Mouse (Mus musculus) Muller cell, postnatal 12 days (primary cell): Measurements from ENCODE around the gene Lypla2.
"Not testable (repeated sequence)": the region's sequence is repeated elsewhere in the genome, so short reads cannot be mapped to it uniquely, and the experiment has no call there.

Source experiments
- DNase-seq: peaks from one replicate; pipeline ENCODE4 v3.0.0-alpha.2; 2015; ENCODE audit errors: inconsistent ontology term

Lypla2 gene

DNA sequence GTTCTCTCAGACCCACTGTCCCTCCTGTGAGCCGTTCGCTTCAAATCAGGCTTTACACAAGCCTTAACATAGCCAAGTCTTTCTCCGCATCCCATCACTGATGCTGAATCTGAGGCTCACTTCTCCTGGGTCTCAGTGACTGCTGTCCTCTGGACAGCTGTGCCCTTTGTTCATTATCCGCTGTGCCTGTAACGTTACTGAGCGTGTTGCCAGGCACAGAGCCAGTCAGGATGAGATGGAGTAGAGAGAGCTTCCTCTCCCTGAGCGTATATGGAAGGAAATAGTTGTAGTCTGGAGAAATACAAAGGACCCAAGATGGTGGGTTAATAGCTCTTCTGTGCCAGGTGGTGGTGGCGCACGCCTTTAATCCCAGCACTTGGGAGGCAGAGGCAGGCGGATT is 23.0 kb downstream of the Lypla2 start:
- no peak for DNase-seq

GRCm38 (mm10) chr4:135948142-135948541 is 24.3 kb downstream of the Lypla2 start:
- no peak for DNase-seq

GRCm38 (mm10) chr4:135946659-135947301 is 25.6 kb downstream of the Lypla2 start:
- DNase-seq = peak; percentile 86

DNA sequence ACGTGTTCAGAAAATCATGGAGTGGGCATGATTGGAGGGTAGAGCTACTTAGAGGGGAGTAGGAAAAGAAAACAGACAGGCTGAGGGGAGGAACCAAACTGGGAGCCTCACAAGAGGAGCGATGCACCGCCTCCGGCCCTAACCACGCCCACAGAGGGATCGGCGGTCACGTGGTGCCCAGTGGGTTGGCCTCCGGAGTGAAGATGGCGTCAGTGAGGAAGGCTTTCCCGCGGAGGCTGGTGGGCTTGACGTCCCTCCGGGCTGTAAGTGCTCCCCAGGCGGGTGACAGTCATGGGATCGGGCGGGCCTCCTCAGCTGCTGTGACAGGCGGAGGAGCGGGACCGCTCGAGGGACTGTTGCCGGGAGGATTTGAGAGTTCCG is 26.2 kb downstream of the Lypla2 start, which contains the start of gene Hmgcl:
Hmgcl (plus strand) TSS at position 171 of the 381 bp plus-strand sequence.
- peak; percentile 96 for DNase-seq

DNA sequence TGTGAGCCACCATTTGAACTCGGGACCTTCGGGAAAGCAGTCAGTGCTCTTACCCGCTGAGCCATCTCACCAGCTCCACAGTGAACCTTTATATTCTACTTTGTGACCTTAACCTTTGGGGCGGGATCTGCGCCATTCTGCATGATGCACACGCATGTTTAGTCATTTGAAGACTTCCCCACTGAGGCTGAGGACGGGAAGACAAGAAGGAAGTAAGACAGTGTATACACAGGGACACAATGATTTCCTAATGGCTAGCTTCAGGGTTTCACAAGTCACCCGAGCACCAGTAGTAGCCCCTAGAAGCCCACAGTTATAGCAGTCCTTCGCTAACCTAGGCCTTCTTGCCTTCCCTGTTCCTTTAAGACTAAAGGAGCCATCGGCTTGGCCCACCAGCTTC is 26.7 kb downstream of the Lypla2 start:
- no peak for DNase-seq

GRCm38 (mm10) chr4:135943389-135943788 is 29.0 kb downstream of the Lypla2 start:
- no peak for DNase-seq

GRCm38 (mm10) chr4:135942193-135942592 is 30.2 kb downstream of the Lypla2 start:
- no peak for DNase-seq

- not testable (repeated sequence) for DNase-seq
These were observed 31.4 kb downstream of the Lypla2 start for GRCm38 (mm10) chr4:135941026-135941425.

GRCm38 (mm10) chr4:135938858-135939257 is 33.6 kb downstream of the Lypla2 start:
- no peak for DNase-seq

- DNase-seq = no peak
These were observed 36.9 kb downstream of the Lypla2 start for GRCm38 (mm10) chr4:135935502-135935901.

DNA sequence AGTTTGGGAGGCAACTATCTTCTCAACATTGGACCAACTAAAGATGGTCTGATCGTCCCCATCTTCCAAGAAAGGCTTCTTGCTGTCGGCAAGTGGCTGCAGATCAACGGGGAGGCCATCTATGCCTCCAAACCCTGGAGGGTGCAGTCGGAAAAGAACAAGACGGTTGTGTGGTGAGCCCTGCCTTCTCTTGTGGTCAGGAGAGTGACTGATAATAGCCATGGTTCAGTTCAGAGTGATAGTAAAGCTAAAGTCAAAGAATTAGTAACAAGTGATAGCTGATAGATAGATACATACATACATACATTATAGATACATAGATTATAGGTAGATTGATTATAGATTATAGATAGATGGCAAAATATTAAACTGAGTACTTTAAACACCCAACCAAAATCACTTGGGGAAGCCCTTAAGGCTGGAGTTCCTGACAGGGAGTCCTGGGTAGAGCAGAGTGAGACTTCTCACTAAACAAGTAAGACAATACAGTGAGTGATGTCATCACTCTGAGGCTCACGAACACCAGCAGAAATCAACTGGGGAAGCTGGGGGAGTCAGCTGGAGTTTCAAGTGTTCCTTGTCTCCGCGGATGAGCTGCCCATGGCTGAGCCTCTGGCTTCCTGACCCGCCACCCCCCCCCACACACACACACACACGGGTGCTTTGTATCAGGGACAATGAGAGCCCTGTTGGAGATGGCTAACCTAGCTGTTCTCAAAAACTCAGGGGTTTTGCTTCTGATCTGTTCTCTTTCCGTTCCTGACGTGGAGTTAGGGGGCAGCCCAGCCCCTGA is 37.5 kb downstream of the Lypla2 start:
- DNase-seq = peak; percentile 73

- DNase-seq = no peak
These were observed 40.6 kb downstream of the Lypla2 start for GRCm38 (mm10) chr4:135931832-135932231.

DNA sequence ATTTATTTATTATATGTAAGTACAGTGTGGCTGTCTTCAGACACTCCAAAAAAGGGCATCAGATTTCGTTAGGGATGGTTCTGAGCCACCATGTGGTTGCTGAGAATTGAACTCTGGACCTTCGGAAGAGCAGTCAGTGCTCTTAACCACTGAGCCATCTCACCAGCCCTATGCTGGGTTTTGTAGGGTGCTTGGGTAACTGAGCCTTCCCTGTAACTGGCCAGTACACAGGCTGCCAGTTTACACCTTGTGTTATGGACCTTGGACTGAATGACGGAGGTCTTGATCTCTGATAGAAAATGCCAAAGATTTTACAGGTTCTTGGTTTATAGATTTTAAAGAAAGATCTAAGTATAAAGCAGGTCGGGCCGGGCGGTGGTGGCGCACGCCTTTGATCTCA is 42.2 kb downstream of the Lypla2 start:
- no peak for DNase-seq

GRCm38 (mm10) chr4:135929828-135930227 is 42.6 kb downstream of the Lypla2 start:
- DNase-seq = no peak

DNA sequence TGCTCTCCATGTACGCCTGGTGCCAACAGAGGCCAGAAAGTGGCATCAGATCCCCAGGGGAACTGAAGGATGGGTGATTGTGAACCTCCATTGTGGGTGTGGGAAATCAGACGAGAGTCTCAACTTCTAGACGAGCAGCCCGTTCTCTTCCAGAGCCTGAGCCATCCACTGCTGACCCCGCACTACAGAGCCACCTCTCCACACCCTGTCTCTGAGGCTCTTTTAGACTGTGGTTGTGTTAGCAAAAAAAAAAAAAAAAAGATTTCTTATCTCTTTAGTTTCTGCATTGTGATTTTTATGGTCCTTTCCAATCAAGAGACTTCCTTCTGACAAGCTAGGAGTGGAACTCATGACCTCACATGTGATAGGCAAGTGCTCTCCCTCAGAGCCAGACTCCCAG is 43.0 kb downstream of the Lypla2 start:
- DNase-seq = no peak

- DNase-seq = no peak
These were observed 44.0 kb downstream of the Lypla2 start for GRCm38 (mm10) chr4:135928376-135928775.

GRCm38 (mm10) chr4:135926861-135927260 is 45.6 kb downstream of the Lypla2 start:
- no peak for DNase-seq

DNA sequence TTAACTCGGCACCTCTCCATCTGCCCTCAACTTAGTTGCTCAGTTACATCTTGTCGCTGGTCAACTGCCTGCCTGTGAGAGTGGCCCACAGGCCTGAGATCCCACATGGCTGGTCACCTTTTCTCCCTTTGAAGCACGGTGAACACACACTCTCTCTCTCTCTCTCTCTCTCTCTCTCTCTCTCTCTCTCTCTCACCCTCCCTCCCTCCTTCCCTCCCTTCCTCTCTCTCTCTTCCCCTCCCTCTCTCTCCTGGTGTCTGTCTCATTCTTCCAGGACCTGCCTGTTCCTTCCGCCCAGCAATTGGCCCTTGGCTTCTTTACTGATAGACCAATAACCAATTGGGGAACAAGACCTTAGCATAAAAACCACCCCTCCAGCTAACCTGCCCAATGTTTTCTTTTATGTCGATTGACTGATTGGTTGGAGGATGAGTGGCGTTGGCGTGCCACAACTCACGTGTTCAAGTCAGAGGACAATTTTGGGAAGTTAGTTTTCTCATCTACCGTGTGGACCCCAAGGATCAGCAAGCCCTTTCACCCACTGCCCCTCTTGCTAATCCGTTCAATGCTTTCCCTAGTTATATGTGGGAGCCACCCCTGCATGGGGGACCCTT is 46.1 kb downstream of the Lypla2 start:
- DNase-seq = no peak

DNA sequence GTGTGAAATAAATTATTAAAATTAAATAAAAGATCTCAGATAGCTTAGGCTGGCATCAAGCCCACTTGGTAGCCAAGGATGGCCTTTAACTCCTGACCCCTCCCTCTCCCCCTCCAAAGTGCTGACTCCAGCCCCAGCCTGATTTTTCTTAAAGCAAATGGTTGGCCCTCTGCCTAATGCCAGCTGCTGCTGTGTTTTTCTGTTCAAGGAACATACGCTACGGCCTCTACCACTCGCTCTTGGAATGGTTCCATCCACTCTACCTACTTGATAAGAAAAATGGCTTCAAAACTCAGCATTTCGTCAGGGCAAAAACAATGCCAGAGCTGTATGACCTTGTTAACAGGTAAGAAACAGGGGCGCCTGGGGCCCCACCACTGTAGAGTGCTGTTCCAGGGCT is 47.1 kb downstream of the Lypla2 start:
- DNase-seq = no peak

GRCm38 (mm10) chr4:135924418-135924817 is 48.0 kb downstream of the Lypla2 start:
- no peak for DNase-seq

DNA sequence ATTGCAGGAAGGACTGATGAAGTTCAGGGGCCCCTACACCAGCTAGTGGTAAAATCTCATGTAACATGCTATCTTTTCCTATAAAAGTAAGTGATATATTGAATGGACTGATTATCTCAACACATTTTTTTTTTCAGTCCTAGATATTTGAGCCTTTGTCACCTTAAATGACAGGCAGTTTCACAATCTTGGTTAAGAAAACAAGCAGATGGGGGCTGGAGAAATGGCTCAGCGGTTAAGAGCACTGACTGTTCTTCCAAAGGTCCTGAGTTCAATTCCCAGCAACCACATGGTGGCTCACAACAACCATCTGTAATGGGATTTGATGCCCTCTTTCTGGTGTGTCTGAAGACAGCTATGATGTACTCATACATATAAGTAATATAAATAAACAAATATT is 50.2 kb downstream of the Lypla2 start:
- DNase-seq = no peak

GRCm38 (mm10) chr4:135921257-135922120 is 50.9 kb downstream of the Lypla2 start:
- peak; percentile 43 for DNase-seq
